Mouse (Mus musculus): ENCODE measurements at regions not wholly inside any gene's neighbourhood (a gene's known extent, or its start where the extent isn't known, plus 50 kb on each side); places are given as distances from the start of the nearest gene placed in this dataset.

GRCm38 (mm10) chr12:70769538-70770176, 55.7 kb upstream of the Frmd6 start:
- no peak for ATAC-seq

GRCm38 (mm10) chr12:70774006-70774405, 51.3 kb upstream of the Frmd6 start:
- ATAC-seq, result no peak

GRCm38 (mm10) chr12:70774816-70775591, 50.3 kb upstream of the Frmd6 start:
- no peak for ATAC-seq

Measured in inflammation-experienced regulatory T-cells, adult 6 months (primary cell).